Mouse (Mus musculus): ENCODE data around the gene Fbxo17. TPM values are rescaled to one million over a fixed set of nuclear protein-coding genes. Genes with fewer than 3 reads are reported as not detected.
A peak's percentile ranks its signal among the peaks of the same experiment; 100 is the strongest.
"Not testable (repeated sequence)": the region's sequence is repeated elsewhere in the genome, so short reads cannot be mapped to it uniquely, and the experiment has no call there.

Gene Fbxo17
- polyA plus RNA-seq, 1 experiment from 2014 or later = 10.9 TPM

DNA sequence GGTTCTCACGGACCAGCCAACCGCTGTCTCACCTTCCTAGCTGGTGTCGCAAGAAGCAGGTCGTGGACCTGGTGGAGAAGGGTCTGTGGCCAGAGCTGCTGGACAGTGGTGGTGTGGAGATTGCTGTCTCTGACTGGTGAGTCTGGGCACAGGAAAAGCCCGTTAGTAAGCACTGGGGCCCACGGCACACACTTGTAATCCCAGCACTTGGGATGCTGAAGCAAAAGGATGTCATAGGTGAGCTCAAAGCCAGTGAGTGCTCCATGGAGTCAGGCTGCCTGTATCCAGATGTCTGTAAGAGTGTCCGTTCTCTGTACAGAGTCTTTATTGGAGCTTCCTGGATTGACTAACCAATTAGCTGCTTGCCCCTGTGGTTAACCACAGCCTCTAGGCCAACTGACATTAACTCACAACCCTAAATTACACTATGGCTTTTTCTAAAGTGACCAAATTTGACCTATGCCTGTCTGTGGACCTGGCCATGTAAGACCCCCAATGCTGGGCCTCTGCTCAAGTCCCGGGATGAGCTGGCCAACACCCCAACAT is 21.6 kb upstream of the Fbxo17 start:
- WGBS = 46% methylated on average over 8 of the region's 8 CpGs
- Histone ChIP-seq H3K27ac (ENCODE audit: low read length) (no peak overlapping the region), H3K4me3 (ENCODE audit: low read depth, low read length) (no peak overlapping the region), H3K9ac (replicated peaks; ENCODE audit: low read depth) (no peak overlapping the region), H3K4me2 (replicated peaks; ENCODE audit: low read depth, low read length) (no peak overlapping the region), H3K27me3 (replicated peaks; ENCODE audit: insufficient read depth, low read length) (no peaks in the 10 kb centered on the region), H3K9me3 (ENCODE audit: low read length) (no peaks in the 10 kb centered on the region), H3K4me1 (ENCODE audit: insufficient read depth, low read depth, low read length) (no peaks in the 10 kb centered on the region; the same call in 1 of the 2 replicates), H3K36me3 (ENCODE audit: insufficient read depth, low read length) (no peaks in the 10 kb centered on the region)
- ATAC-seq (no peak), DNase-seq (ENCODE audit: low spot score) (no peak)
- TF ChIP-seq CTCF (IDR thresholded peaks at IDR 0.05) (no peak), EP300 (IDR thresholded peaks at IDR 0.05) (no peak)

DNA sequence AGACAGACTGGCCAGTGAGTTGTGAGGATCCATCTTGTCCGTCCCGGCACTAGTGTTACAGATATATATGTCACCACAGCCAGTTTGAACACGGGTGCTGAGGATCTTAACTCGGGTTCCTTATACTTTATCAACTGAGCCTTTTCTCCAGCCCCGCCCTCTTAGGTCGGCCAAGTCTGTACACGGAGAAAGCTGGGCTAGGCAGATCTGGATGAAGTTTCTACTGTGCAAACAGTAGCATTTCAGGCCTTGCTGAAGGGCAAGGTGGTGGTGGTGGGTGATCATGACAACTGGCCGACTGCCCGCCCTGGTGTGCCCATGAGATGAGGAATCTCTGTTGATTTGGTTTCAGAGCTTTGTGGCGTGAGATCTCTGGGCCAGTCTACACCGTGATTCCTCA is 19.3 kb upstream of the Fbxo17 start:
- DNase-seq (ENCODE audit: low spot score) = no peak
- no peak for ATAC-seq
- H3K9me3 ChIP-seq (ENCODE audit: low read length) = no peaks in the 10 kb centered on the region
- no peaks in the 10 kb centered on the region for H3K36me3 ChIP-seq (ENCODE audit: insufficient read depth, low read length)
- H3K4me1 ChIP-seq (ENCODE audit: insufficient read depth, low read depth, low read length) = no peaks in the 10 kb centered on the region; the same call in 1 of the 2 replicates
- H3K9ac ChIP-seq (replicated peaks; ENCODE audit: low read depth) = no peak overlapping the region
- no peak overlapping the region for H3K27ac ChIP-seq (ENCODE audit: low read length)
- no peaks in the 10 kb centered on the region for H3K27me3 ChIP-seq (replicated peaks; ENCODE audit: insufficient read depth, low read length)
- no peak overlapping the region for H3K4me3 ChIP-seq (ENCODE audit: low read depth, low read length)
- H3K4me2 ChIP-seq (replicated peaks; ENCODE audit: low read depth, low read length) = no peak overlapping the region
- TF ChIP-seq CTCF (IDR thresholded peaks at IDR 0.05) (no peak), EP300 (IDR thresholded peaks at IDR 0.05) (no peak)
- WGBS = 75% methylated on average over 11 of the region's 11 CpGs

DNA sequence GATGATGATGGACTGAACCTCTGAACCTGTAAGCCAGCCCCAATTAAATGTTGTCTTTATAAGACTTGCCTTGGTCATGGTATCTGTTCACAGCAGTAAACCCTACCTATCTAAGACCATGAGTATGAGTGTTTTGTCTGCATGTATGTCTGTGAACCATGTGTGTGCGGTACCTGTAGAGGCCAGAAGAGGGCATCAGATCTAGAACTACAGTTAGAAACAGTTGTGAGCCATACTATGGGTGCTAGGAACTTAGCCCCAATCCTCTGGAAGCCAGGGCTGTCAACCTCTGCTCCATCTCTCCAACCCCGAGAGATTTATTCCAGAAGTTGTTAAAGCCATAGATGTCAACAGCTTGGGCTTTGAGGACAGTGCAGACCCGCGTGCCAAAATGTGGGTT is 16.3 kb upstream of the Fbxo17 start:
- Histone ChIP-seq H3K36me3 (ENCODE audit: insufficient read depth, low read length) (no peaks in the 10 kb centered on the region), H3K4me2 (replicated peaks; ENCODE audit: low read depth, low read length) (no peak overlapping the region), H3K4me1 (ENCODE audit: insufficient read depth, low read depth, low read length) (no peaks in the 10 kb centered on the region), H3K9me3 (ENCODE audit: low read length) (no peaks in the 10 kb centered on the region), H3K27ac (ENCODE audit: low read length) (no peak overlapping the region), H3K4me3 (ENCODE audit: low read depth, low read length) (no peak overlapping the region), H3K9ac (replicated peaks; ENCODE audit: low read depth) (no peak overlapping the region), H3K27me3 (replicated peaks; ENCODE audit: insufficient read depth, low read length) (no peaks in the 10 kb centered on the region)
- TF ChIP-seq EP300 (IDR thresholded peaks at IDR 0.05) (no peak), CTCF (IDR thresholded peaks at IDR 0.05) (no peak)
- DNase-seq (ENCODE audit: low spot score) = no peak
- WGBS = 99% methylated on average over 4 of the region's 4 CpGs
- no peak for ATAC-seq

DNA sequence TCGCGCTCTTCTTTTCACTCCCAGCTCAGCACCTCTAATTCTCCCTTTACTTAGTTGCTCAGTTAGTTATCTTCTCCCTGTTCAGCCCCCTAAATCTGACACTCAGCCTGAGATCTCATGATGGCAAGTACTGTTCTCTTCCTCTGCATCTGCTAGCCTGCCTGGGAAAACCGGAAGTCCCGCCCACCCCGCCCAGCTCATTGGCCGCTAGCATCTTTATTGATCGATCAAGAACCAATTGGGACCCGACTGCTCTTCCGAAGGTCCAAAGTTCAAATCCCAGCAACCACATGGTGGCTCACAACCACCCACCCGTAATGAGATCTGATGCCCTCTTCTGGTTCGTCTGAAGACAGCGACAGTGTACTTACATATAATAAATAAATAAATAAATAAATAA is 15.3 kb upstream of the Fbxo17 start:
- H3K9me3 ChIP-seq (ENCODE audit: low read length); ATAC-seq; DNase-seq (ENCODE audit: low spot score); H3K4me1 ChIP-seq (ENCODE audit: insufficient read depth, low read depth, low read length); H3K27me3 ChIP-seq (replicated peaks; ENCODE audit: insufficient read depth, low read length); H3K9ac ChIP-seq (replicated peaks; ENCODE audit: low read depth); H3K4me2 ChIP-seq (replicated peaks; ENCODE audit: low read depth, low read length); H3K27ac ChIP-seq (ENCODE audit: low read length); H3K36me3 ChIP-seq (ENCODE audit: insufficient read depth, low read length); H3K4me3 ChIP-seq (ENCODE audit: low read depth, low read length): not testable (repeated sequence)
- WGBS = 95% methylated on average over 12 of the region's 12 CpGs

- Histone ChIP-seq H3K27ac (ENCODE audit: low read length) (no peak overlapping the region), H3K27me3 (replicated peaks; ENCODE audit: insufficient read depth, low read length) (no peaks in the 10 kb centered on the region), H3K4me2 (replicated peaks; ENCODE audit: low read depth, low read length) (no peak overlapping the region), H3K4me1 (ENCODE audit: insufficient read depth, low read depth, low read length) (no peaks in the 10 kb centered on the region), H3K4me3 (ENCODE audit: low read depth, low read length) (no peak overlapping the region), H3K9ac (replicated peaks; ENCODE audit: low read depth) (no peak overlapping the region), H3K36me3 (ENCODE audit: insufficient read depth, low read length) (no peaks in the 10 kb centered on the region), H3K9me3 (ENCODE audit: low read length) (no peaks in the 10 kb centered on the region)
- TF ChIP-seq EP300 (IDR thresholded peaks at IDR 0.05) = no peak
- TF ChIP-seq CTCF (IDR thresholded peaks at IDR 0.05) = no peak
- no peak for ATAC-seq
- WGBS = 51% methylated on average over 9 of the region's 9 CpGs
- no peak for DNase-seq (ENCODE audit: low spot score)
These were observed 13.9 kb upstream of the Fbxo17 start for GRCm38 (mm10) chr7:28702601-28703143.

DNA sequence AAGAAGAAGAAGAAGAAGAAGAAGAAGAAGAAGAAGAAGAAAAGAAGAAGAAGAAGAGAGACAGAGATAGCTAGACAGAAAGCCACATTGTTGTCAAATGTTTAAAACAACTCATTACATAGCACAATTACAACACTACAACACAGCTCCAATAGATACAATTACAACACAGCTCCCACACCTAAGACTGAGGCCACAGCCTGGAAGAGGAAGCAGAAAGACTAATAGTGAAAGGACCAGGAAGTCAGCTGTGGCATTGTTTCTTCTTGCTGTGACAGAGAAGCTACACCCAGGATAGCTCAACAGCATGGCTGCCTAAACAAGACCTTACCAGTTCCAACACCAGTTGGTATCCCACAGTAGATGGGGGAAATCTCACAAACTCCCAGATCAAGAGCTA is 7.2 kb upstream of the Fbxo17 start:
- Histone ChIP-seq H3K27ac (ENCODE audit: low read length) (no peak overlapping the region), H3K27me3 (replicated peaks; ENCODE audit: insufficient read depth, low read length) (no peaks in the 10 kb centered on the region), H3K4me1 (ENCODE audit: insufficient read depth, low read depth, low read length) (no peaks in the 10 kb centered on the region), H3K9me3 (ENCODE audit: low read length) (no peaks in the 10 kb centered on the region), H3K36me3 (ENCODE audit: insufficient read depth, low read length) (no peaks in the 10 kb centered on the region), H3K4me3 (ENCODE audit: low read depth, low read length) (no peak overlapping the region), H3K9ac (replicated peaks; ENCODE audit: low read depth) (no peak overlapping the region), H3K4me2 (replicated peaks; ENCODE audit: low read depth, low read length) (no peak overlapping the region)
- ATAC-seq = no peak
- DNase-seq (ENCODE audit: low spot score) = no peak
- TF ChIP-seq CTCF (IDR thresholded peaks at IDR 0.05) (no peak), EP300 (IDR thresholded peaks at IDR 0.05) (no peak)

DNA sequence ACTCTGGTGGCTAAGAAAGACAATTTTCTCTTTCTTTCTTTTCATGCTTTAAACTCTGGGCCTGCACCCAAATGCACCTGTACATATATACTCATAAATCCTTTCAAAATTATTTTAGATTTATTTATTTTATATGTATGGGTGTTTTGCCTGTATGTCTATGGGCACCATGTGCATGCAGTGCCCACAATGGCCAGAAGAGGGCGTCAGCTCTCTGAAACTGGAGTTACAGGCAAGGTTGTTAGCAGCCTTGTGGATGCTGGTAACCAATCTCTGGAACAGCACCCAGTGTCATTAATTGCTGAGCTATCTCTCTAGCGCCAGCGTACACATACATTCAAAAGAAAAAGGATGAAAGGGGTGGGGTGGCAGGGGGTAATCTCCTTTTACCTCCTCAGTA is 5.6 kb upstream of the Fbxo17 start:
- Histone ChIP-seq H3K9me3 (ENCODE audit: low read length) (no peaks in the 10 kb centered on the region), H3K27me3 (replicated peaks; ENCODE audit: insufficient read depth, low read length) (no peaks in the 10 kb centered on the region), H3K9ac (replicated peaks; ENCODE audit: low read depth) (no peak overlapping the region), H3K36me3 (ENCODE audit: insufficient read depth, low read length) (no peaks in the 10 kb centered on the region), H3K4me2 (replicated peaks; ENCODE audit: low read depth, low read length) (no peak overlapping the region), H3K4me1 (ENCODE audit: insufficient read depth, low read depth, low read length) (no peaks in the 10 kb centered on the region), H3K27ac (ENCODE audit: low read length) (no peak overlapping the region), H3K4me3 (ENCODE audit: low read depth, low read length) (no peak overlapping the region)
- 64% methylated on average over 3 of the region's 3 CpGs for WGBS
- DNase-seq (ENCODE audit: low spot score) = no peak
- no peak for ATAC-seq
- TF ChIP-seq CTCF (IDR thresholded peaks at IDR 0.05) = peak; percentile 29
- no peak for TF ChIP-seq EP300 (IDR thresholded peaks at IDR 0.05)
